Mouse (Mus musculus) bone marrow macrophage, adult 2 months (primary cell): ENCODE measurements around the gene St3gal3.

ENCODE experiments used
- CTCF ChIP-seq: IDR thresholded peaks from 2 replicates; pipeline ENCODE4 v1.5.1; 2012; ENCODE audit warnings: low read depth, mild to moderate bottlenecking, low read length, moderate library complexity
- POLR2A ChIP-seq: IDR thresholded peaks from 2 replicates; pipeline ENCODE4 v1.6.1; 2012; ENCODE audit warnings: mild to moderate bottlenecking, low read depth, low read length, borderline replicate concordance

DNA sequence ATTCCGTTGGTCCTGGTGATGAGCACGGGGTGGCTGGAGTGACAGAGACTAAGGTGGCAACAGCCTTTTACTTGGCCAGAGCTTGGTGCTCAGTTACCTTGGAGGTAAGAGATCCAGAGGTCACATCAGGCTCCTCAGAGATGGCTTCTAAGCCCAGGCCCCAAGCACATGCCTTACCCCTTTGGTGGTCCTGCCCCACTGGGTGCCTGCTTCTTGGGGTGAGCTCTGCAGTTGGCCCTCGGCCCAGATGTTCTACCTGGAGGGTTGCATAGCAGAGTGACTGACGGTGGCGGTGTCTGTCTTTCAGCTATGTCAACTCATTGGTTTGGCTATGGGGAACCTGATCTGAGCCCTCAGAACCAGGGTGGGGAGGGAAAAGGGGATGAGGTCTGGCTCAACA is 138.0 kb downstream of the St3gal3 start:
- no peak for TF ChIP-seq POLR2A
- TF ChIP-seq CTCF = no peak
